Mouse (Mus musculus) right cerebral cortex, postnatal 36 days (tissue): ENCODE measurements around the gene Eps8l1.
A peak's percentile ranks its signal among the peaks of the same experiment; 100 is the strongest.
"Not testable (repeated sequence)": the region's sequence is repeated elsewhere in the genome, so short reads cannot be mapped to it uniquely, and the experiment has no call there.

Experiments used
- DNase-seq, 2 experiments: peaks; one replicate each; pipeline ENCODE4 v3.0.0; 2022; ENCODE audit warnings: low spot score in 2 of 2, mixed read lengths in 1 of 2

The Eps8l1 gene

DNA sequence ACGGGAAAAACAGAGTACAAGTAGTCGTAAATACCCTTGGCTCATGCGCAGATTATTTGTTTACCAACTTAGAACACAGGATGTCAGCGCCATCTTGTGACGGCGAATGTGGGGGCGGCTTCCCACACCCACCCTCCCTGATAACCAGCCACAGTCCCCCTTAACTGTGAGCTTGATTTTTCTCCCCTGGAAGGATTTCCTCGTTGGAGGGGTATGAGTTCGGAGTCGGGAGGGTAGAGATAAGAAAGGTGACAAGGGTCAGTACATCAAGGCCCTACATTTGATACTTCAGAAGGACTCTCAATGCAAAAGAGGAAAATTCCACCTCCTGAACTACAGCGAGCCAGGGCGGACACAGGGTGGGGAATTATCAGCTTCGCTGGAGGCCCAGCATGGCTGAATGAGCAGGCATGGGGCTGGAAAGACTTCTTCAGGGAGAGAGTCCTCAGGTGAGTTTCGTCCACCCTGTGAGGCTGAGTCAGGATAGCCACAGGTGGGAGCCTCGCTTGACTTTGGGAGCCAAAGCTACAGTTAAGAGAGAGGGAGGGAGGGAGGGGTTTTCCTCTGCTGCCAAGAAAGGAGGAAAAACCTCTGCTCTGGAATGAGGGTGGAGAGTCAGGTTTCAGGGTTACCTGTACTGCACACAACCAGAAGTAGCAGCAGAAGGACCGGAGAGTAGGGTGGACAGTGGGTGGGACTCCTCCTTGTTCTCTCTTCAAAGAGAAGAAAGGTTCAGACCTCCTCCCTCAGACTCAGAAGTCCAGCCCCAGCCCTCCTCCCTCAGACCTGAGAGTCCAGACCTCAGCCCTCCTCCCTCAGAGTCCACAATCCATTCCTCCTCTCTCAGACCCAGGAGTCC lies at the start of gene Eps8l1:
Gene Eps8l1, plus strand, starts transcription at position 99 of the 859 bp plus-strand sequence.
- DNase-seq: no peak

- DNase-seq: not testable (repeated sequence)
Measured at GRCm38 (mm10) chr7:4412406-4412805, 48.1 kb upstream of the Eps8l1 start.

GRCm38 (mm10) chr7:4419681-4420080 lies 40.8 kb upstream of the Eps8l1 start:
- DNase-seq: no peak

GRCm38 (mm10) chr7:4420230-4420629 lies 40.2 kb upstream of the Eps8l1 start:
- DNase-seq: no peak

GRCm38 (mm10) chr7:4427161-4427912 lies 33.1 kb upstream of the Eps8l1 start:
- peak; percentile 87 to 89 for DNase-seq

GRCm38 (mm10) chr7:4430246-4430844 lies 30.1 kb upstream of the Eps8l1 start:
- no peak for DNase-seq

GRCm38 (mm10) chr7:4431548-4431947 lies 28.9 kb upstream of the Eps8l1 start:
- peak; percentile 36 to 49 for DNase-seq

DNA sequence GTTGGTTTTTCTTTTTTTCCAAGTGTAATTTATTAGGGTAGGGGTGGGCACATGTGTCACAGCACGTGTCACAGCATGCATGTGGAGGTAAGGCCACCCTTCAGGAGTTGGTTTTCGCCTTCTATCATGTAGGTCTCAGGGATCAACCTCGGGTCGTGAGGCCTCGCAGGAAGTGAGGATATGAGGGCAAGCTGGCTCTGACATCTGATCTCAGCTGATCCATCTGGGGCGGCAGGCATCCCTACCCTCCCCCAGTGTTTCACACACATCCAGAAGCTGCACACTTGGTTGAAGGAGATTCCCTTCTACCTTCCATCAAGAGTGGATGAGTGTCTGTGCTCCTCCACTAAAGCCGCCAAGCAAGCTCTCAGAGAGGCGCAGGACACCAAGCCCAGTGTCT lies 28.4 kb upstream of the Eps8l1 start:
- DNase-seq: no peak

- no peak for DNase-seq
Measured at GRCm38 (mm10) chr7:4437721-4438120, 22.8 kb upstream of the Eps8l1 start.

- DNase-seq: no peak
Measured at GRCm38 (mm10) chr7:4440549-4440948, 19.9 kb upstream of the Eps8l1 start.

DNA sequence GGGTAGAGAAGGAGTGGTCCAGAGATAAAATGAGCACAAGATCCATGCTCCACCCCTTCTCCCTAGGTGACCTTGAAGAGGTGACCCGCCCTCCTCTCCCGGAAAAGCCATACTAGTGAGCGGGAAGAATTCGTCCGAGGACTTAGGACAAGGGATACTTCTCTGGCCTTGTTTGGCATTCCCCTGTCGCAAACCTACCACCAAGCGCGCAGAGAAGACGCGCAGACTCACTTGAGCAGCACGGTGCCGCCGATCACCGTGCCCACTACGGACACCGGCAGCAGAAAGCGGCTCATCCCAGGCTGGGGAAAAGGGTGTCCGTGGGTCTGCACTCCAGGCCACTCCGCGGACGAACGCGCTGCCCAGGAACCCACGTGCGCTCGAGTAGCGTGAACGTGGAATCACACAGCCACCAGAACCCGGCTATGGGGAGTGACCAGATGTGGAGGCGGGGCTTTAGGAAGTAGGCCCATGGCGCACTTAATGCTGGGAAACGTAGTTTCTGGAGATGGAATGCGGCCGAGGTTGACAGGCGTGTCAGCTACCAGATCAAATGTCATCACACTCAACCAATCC lies 15.2 kb upstream of the Eps8l1 start, which contains the start of gene Rdh13:
Gene Rdh13, minus strand, starts transcription at position 434 of the 576 bp plus-strand sequence.
- peak; percentile 89 to 91 for DNase-seq

GRCm38 (mm10) chr7:4447138-4447537 lies 13.3 kb upstream of the Eps8l1 start:
- no peak for DNase-seq

DNA sequence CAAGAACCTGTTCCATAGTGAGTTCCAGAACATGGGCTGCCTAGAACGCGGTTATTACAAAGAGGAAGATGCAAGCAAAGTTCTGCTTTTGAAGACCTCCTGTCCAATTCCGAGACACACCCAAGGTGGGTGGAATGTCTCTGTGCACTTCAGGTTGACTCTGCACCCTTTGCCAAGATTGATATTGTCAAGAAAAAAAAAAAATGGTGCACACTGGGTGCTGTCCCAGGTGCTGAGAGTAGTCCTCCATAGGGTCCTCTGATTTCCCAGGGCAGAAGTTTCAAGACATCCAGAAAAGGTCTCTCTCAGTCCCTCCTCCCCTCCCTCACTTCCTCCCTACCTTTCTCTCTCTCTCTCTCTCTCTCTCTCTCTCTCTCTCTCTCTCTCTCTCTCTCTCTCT lies 12.0 kb upstream of the Eps8l1 start:
- no peak for DNase-seq

DNA sequence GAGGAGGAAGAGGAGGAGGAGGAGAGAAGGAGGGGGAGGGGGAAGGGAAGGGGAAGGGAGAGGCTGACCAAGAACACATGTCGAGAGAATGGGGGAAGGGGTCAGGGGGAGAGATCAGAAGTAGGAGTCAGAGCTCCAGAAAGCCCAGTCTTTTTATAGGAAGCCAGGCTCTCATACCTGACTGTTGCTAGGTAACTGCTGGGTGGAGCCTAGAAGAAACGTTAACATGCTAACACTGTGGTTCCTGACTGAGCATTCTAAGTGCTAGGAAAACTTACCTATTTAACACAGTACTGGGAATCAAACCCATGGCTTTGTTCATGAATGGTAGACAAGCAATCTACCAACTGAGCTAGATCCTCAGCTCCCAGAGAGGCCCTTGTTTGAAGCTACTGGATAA lies 11.3 kb upstream of the Eps8l1 start:
- DNase-seq: no peak

GRCm38 (mm10) chr7:4452644-4453043 lies 7.8 kb upstream of the Eps8l1 start:
- DNase-seq: no peak

DNA sequence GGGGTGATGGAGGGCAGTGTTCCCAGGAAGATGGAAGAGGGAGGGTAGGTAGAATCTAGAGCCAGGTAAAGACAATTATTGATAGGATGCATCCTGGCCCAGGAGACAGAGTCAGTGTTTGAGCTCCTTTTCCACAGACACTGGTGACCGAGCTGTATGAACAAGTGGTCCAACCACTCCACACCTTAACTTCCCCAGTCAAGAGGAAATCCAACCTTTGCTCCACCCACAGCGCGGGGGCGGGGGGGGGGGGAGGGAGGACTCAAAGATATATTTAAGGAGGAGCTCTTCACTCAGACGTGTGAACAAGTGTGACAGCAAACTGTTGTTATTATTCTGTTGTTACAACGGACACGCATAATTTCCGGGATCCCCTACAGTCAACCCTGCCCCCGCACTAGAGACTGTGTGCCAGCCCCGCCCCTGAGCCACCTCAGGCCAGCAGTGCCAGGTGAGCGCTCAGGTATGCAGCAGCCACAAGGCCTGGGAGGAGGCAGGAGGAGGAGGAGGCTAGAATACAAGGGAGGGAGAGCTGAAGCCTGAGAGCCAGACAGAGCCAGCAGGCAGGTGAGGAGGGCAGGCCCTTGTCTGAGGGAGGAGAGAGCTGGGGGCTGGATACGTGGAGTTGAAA lies 3.8 kb downstream of the Eps8l1 start:
- DNase-seq: no peak

DNA sequence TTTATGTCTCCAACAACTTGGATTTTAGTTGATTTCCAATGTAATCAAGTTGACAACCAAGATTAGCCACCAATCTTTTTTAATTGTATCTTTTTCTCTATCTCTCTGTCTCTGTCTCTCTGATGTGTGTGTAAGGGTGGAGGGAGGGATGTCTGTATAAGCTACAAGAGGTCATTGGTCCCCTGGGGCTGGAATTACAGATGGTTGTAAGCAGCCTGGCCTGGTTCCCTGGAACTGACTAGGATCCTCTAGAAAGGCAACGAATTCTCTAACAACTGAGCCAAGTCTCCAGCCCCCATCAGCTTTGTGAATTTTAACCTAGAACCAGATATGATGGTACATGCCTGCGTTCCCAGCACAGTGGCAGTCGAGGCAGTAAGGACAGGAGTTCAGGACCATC lies 7.3 kb downstream of the Eps8l1 start:
- DNase-seq: no peak

DNA sequence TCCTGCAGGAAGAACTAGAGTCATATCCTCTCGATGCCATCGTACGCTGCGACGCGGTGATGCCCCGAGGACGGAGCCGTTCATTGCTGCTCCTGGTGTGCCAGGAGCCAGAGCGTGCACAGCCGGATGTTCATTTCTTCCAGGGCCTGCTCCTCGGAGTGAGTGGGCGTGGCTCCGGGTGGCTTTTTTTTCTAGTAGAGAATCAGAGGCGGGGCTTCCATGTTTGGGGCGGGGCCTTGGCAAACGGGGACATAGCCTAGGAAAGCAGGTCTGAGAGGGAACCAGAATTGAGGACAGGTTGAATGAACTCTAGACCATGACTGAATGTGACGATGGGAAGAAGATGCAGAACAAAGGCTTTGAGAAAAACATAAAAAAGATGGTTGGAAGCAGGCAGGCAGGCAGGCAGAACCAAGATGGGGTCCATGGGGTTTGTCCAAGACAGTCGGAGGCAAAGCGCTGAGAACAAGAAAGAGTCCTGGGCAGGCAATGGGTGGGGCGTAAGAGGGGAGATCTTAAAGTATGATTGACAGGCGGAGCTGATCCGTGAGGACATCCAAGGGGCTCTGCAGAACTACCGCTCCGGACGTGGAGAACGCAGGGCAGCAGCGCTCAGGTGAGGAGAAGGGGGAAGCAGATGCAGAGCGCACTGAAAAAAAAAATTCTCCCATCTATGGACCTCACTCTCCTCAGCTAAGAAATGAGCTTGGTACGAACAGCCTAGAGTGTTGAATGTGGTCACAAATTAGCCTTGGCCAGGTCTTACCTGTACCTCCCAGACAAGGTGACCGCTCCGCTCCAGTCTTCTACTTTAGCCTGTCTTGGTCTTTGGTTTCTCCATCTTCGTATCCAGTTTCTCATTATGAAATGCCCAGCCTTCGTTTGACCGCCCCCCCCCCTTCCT lies 10.1 kb downstream of the Eps8l1 start:
- peak in 1 of 2 experiments; percentile 52 for DNase-seq

GRCm38 (mm10) chr7:4471179-4471555 lies 10.7 kb downstream of the Eps8l1 start:
- DNase-seq: peak; percentile 82

DNA sequence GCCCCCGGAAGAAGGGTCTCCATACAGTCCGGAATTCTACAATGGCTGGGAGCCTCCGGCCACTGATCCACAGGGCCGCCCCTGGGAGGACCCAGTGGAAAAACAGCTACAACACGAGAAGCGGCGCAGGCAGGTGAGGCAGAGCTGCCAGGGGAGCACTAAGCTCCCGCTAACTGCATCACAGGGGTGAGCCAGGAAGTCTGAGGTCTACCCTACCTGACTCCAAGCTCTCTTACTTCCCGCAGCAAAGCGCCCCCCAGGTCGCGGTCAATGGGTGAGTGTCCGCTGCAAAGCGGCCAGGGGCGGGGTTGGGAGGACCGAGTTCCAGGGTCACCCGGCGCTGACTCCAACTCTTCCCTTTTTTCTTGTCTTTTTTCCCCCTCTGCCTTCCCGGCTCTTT lies 13.5 kb downstream of the Eps8l1 start:
- DNase-seq: no peak
